Mouse (Mus musculus) myocyte (in vitro differentiated cells): ENCODE measurements around the gene Tmem260.
"Not testable (repeated sequence)": the region's sequence is repeated elsewhere in the genome, so short reads cannot be mapped to it uniquely, and the experiment has no call there.

Experiments used
- E2F4 ChIP-seq: IDR thresholded peaks from one replicate; pipeline ENCODE4 v1.6.1; 2011; ENCODE audit warnings: mild to moderate bottlenecking, control low read depth, moderate library complexity; ENCODE audit not compliant: insufficient read depth
- POLR2A ChIP-seq: IDR thresholded peaks from one replicate; pipeline ENCODE4 v1.6.1; 2011; ENCODE audit warnings: low read depth, mild to moderate bottlenecking, control low read depth, moderate library complexity; ENCODE audit not compliant: insufficient read length
- REST ChIP-seq: IDR thresholded peaks from one replicate; pipeline ENCODE4 v1.6.1; 2011; ENCODE audit warnings: mild to moderate bottlenecking, control low read depth, moderate library complexity; ENCODE audit not compliant: insufficient read depth, insufficient read length
- SRF ChIP-seq: IDR thresholded peaks from one replicate; pipeline ENCODE4 v1.6.1; 2011; ENCODE audit warnings: low read depth; ENCODE audit not compliant: control insufficient read depth, insufficient read length
- TCF12 ChIP-seq: IDR thresholded peaks from one replicate; pipeline ENCODE4 v1.6.1; 2011; ENCODE audit warnings: mild to moderate bottlenecking, control low read depth; ENCODE audit not compliant: poor library complexity, insufficient read depth, severe bottlenecking

GRCm38 (mm10) chr14:48475834-48476233, 29.9 kb downstream of the Tmem260 start:
- not testable (repeated sequence) for TF ChIP-seq E2F4, SRF, REST, TCF12, POLR2A
